Mouse (Mus musculus): ENCODE results near the gene Hddc3.

Hddc3 gene

GRCm38 (mm10) chr7:80398654-80399444 is 55.9 kb downstream of the Hddc3 start:
- ATAC-seq (ENCODE audit: low TSS enrichment): no peak

GRCm38 (mm10) chr7:80400099-80400498 is 57.2 kb downstream of the Hddc3 start:
- no peak for ATAC-seq (ENCODE audit: low TSS enrichment)

All from frontal cortex, adult (tissue).